Mouse (Mus musculus) testis, adult 10 weeks (tissue): Measurements from ENCODE around the gene Olfr1257. TPM values are rescaled to one million over a fixed set of nuclear protein-coding genes. Genes with fewer than 3 reads are reported as not detected.

Experiments
- polyA plus RNA-seq: library from polyadenylated mRNA; stranded (reverse); fragments of 350-450 nt; fragmentation: Illumina TruSeq; extraction: RNeasy Lipid Tissue Mini Kit (QIAGEN cat#74804); gene quantifications from one replicate; pipeline ENCODE4 v1.2.3, GENCODE M21; 2014; ENCODE audit warnings: low read depth, low replicate concordance

Gene Olfr1257
- polyA plus RNA-seq = 0.14 TPM

GRCm38 (mm10) chr2:89878137-89878536 is at the start of gene Olfr1257:
Gene Olfr1257 (plus strand): TSS chr2:89878437.

GRCm38 (mm10) chr2:89841455-89841854 is 36.8 kb upstream of the Olfr1257 start, which contains the start of gene Olfr1256:
Gene Olfr1256 (minus strand): TSS chr2:89841555.

GRCm38 (mm10) chr2:89848105-89848504 is 30.1 kb upstream of the Olfr1257 start, which contains the start of gene Olfr48:
Gene Olfr48 (minus strand): TSS chr2:89848205.

GRCm38 (mm10) chr2:89927009-89927408 is 48.8 kb downstream of the Olfr1257 start, which contains the start of gene Olfr1258:
Gene Olfr1258 (plus strand): TSS chr2:89927309.

Other genes with a start within 250 kb of the Olfr1257 start
- not detected for gene Olfr1249, start 243.5 kb upstream of the Olfr1257 start, polyA plus RNA-seq
- gene Olfr1250, start 217.0 kb upstream of the Olfr1257 start, polyA plus RNA-seq = 0.18 TPM
- gene Olfr1251, start 206.5 kb upstream of the Olfr1257 start, polyA plus RNA-seq = 0.34 TPM
- gene Olfr1252, start 153.4 kb upstream of the Olfr1257 start, polyA plus RNA-seq = not detected
- not detected for gene Olfr1253, start 121.3 kb upstream of the Olfr1257 start, polyA plus RNA-seq
- gene Olfr1254, start 84.8 kb upstream of the Olfr1257 start, polyA plus RNA-seq = not detected
- not detected for gene Olfr1255, start 66.4 kb upstream of the Olfr1257 start, polyA plus RNA-seq
- not detected for gene Olfr1256, start 36.9 kb upstream of the Olfr1257 start, polyA plus RNA-seq
- not detected for gene Olfr48, start 30.2 kb upstream of the Olfr1257 start, polyA plus RNA-seq
- not detected for gene Olfr1258, start 48.9 kb downstream of the Olfr1257 start, polyA plus RNA-seq
- gene Olfr1259, start 70.2 kb downstream of the Olfr1257 start, polyA plus RNA-seq = 0.07 TPM
- gene Olfr1260, start 95.9 kb downstream of the Olfr1257 start, polyA plus RNA-seq = not detected
- gene Olfr1261, start 112.8 kb downstream of the Olfr1257 start, polyA plus RNA-seq = not detected
- gene Olfr1262, start 121.7 kb downstream of the Olfr1257 start, polyA plus RNA-seq = 0.03 TPM
- 0.04 TPM for gene Olfr1263, start 133.7 kb downstream of the Olfr1257 start, polyA plus RNA-seq
- not detected for gene Olfr1264, start 147.1 kb downstream of the Olfr1257 start, polyA plus RNA-seq
- gene Olfr1265, start 156.9 kb downstream of the Olfr1257 start, polyA plus RNA-seq = not detected
- not detected for gene Olfr140, start 185.2 kb downstream of the Olfr1257 start, polyA plus RNA-seq
- not detected for gene Olfr1269, start 243.0 kb downstream of the Olfr1257 start, polyA plus RNA-seq